Mouse (Mus musculus) erythroblast, embryonic 14.5 days (primary cell): ENCODE measurements around the gene Fgd2. TPM values are rescaled to one million over a fixed set of nuclear protein-coding genes. Genes with fewer than 3 reads are reported as not detected.

Source experiments
- H3K27me3 ChIP-seq: 2 replicates; pipeline ENCODE4 v1.6.1; 2012; ENCODE audit warnings: inconsistent platforms; ENCODE audit not compliant: control insufficient read depth
- H3K36me3 ChIP-seq: 2 replicates; pipeline ENCODE4 v1.6.1; 2012; ENCODE audit warnings: mild to moderate bottlenecking, inconsistent platforms; ENCODE audit not compliant: control insufficient read depth
- H3K4me1 ChIP-seq: 2 replicates; pipeline ENCODE4 v1.6.1; 2012; ENCODE audit warnings: inconsistent platforms; ENCODE audit not compliant: control insufficient read depth
- H3K4me3 ChIP-seq: replicated peaks from 2 replicates; pipeline ENCODE3; 2012; ENCODE audit warnings: moderate library complexity, mild to moderate bottlenecking, inconsistent platforms
- H3K9me3 ChIP-seq: 2 replicates; pipeline ENCODE4 v1.6.1; 2012; ENCODE audit warnings: low read length, inconsistent platforms, mixed read lengths; ENCODE audit not compliant: control insufficient read depth
- GATA1 ChIP-seq: IDR thresholded peaks from 2 replicates; pipeline ENCODE4 v1.6.1; 2012; ENCODE audit warnings: low read length, inconsistent platforms, mixed read lengths
- TAL1 ChIP-seq: IDR thresholded peaks from 3 replicates; pipeline ENCODE4 v1.6.1; 2012; ENCODE audit warnings: low read length, inconsistent platforms, mixed read lengths
- polyA plus RNA-seq: library from polyadenylated mRNA; stranded (reverse); fragments of >175 nt; gene quantifications from 2 replicates; pipeline ENCODE4 v1.2.3, GENCODE M21; 2012

Fgd2 gene
- polyA plus RNA-seq, 1 experiment = 0.28 TPM

- Histone ChIP-seq H3K27me3 (peaks cover 45% of the 10 kb centered on the region), H3K9me3 (no peaks in the 10 kb centered on the region), H3K4me1 (peaks cover 22% of the 10 kb centered on the region), H3K4me3 (no peak overlapping the region), H3K36me3 (no peaks in the 10 kb centered on the region)
- TF ChIP-seq GATA1 (no peak), TAL1 (no peak)
Observed at GRCm38 (mm10) chr17:29319881-29320639, 40.7 kb upstream of the Fgd2 start.

- H3K4me1 ChIP-seq = peaks cover 22% of the 10 kb centered on the region
- TF ChIP-seq TAL1 (no peak), GATA1 (no peak)
- H3K36me3 ChIP-seq = no peaks in the 10 kb centered on the region
- H3K4me3 ChIP-seq = no peak overlapping the region
- peaks cover 58% of the 10 kb centered on the region for H3K27me3 ChIP-seq
- H3K9me3 ChIP-seq = no peaks in the 10 kb centered on the region
Observed at GRCm38 (mm10) chr17:29321765-29322602, 38.7 kb upstream of the Fgd2 start.

- H3K27me3 ChIP-seq = peaks cover 64% of the 10 kb centered on the region
- no peak overlapping the region for H3K4me3 ChIP-seq
- no peaks in the 10 kb centered on the region for H3K36me3 ChIP-seq
- TF ChIP-seq TAL1 (no peak), GATA1 (no peak)
- no peaks in the 10 kb centered on the region for H3K9me3 ChIP-seq
- peaks cover 22% of the 10 kb centered on the region for H3K4me1 ChIP-seq
Observed at GRCm38 (mm10) chr17:29322603-29322962, 38.1 kb upstream of the Fgd2 start.

- Histone ChIP-seq H3K9me3 (no peaks in the 10 kb centered on the region), H3K4me3 (no peak overlapping the region), H3K27me3 (peaks cover 62% of the 10 kb centered on the region), H3K4me1 (peaks cover 22% of the 10 kb centered on the region), H3K36me3 (no peaks in the 10 kb centered on the region)
- no peak for TF ChIP-seq GATA1
- no peak; the same call in 2 of the 3 replicates for TF ChIP-seq TAL1
Observed at GRCm38 (mm10) chr17:29323625-29324024, 37.1 kb upstream of the Fgd2 start.

- Histone ChIP-seq H3K27me3 (peaks cover 40% of the 10 kb centered on the region), H3K36me3 (peaks cover 9% of the 10 kb centered on the region), H3K4me1 (peaks cover 9% of the 10 kb centered on the region), H3K9me3 (no peaks in the 10 kb centered on the region), H3K4me3 (no peak overlapping the region)
- TF ChIP-seq GATA1 = no peak
- no peak for TF ChIP-seq TAL1
Observed at GRCm38 (mm10) chr17:29325831-29326230, 34.9 kb upstream of the Fgd2 start.

- Histone ChIP-seq H3K4me1 (peaks cover 9% of the 10 kb centered on the region), H3K9me3 (no peaks in the 10 kb centered on the region)
- TF ChIP-seq GATA1 (no peak), TAL1 (no peak)
Observed at GRCm38 (mm10) chr17:29326531-29327529, 33.9 kb upstream of the Fgd2 start.

GRCm38 (mm10) chr17:29327691-29328090 is 33.0 kb upstream of the Fgd2 start:
- no peak for TF ChIP-seq GATA1
- TF ChIP-seq TAL1 = no peak
- Histone ChIP-seq H3K4me1 (peaks cover 5% of the 10 kb centered on the region), H3K36me3 (peaks cover 26% of the 10 kb centered on the region), H3K9me3 (no peaks in the 10 kb centered on the region), H3K4me3 (no peak overlapping the region), H3K27me3 (peaks cover 22% of the 10 kb centered on the region)

More at GRCm38 (mm10) chr17:29326531-29327529, 33.9 kb upstream of the Fgd2 start:
- Histone ChIP-seq H3K36me3 (peaks cover 18% of the 10 kb centered on the region), H3K27me3 (peaks cover 30% of the 10 kb centered on the region), H3K4me3 (no peak overlapping the region)

GRCm38 (mm10) chr17:29330221-29330620 is 30.5 kb upstream of the Fgd2 start:
- Histone ChIP-seq H3K4me1 (no peaks in the 10 kb centered on the region; the same call in 1 of the 2 replicates), H3K27me3 (peaks cover 19% of the 10 kb centered on the region), H3K36me3 (peaks cover 47% of the 10 kb centered on the region), H3K4me3 (no peak overlapping the region), H3K9me3 (no peaks in the 10 kb centered on the region)
- TF ChIP-seq TAL1 = no peak
- no peak for TF ChIP-seq GATA1
